Comparison of ENCODE assay signal across 9 mouse cellular contexts in the genomic region with DNA sequence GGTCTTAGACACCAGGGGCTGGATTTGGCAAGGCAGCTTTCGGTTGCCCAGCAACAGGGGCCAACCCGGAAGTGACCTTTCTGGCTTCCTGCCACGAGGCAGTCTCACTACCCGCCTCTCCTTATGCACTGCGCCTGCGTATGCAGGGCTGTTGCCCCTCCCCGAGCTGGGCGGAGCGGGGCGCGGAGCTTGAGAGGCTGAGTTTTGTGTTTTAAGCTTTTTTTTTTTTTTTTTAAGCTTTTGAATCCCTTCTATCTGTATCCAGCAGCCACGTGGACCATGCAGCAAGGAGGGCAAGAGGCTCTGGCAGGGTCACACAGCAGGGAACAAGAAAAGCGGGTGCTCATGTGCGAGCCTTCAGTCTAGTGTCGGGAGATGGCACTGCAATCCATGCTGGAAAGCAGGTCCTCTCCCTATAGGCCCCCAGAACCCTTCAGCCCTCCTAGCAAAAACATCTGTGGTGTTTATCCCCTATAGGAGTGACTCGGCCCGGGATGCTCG. TPM values are rescaled to one million over a fixed set of nuclear protein-coding genes. Genes with fewer than 3 reads are reported as not detected.
DNase-seq lines count a peak whose midpoint lies in the region; ATAC-seq lines count a peak whose summit lies in the region.
"Had no signal": no experiment of that assay in that cellular context is flagged by ENCODE, and none has a peak within 500 bp of the region (broad histone marks: within the 10 kb centered on the region; RNA-seq: fewer than 3 reads in every experiment).

No protein-coding gene starts in this region.

- WGBS in forebrain, embryonic 16.5 days = under 1% methylated on average over 18 of the region's 18 CpGs
- WGBS in neural tube, embryonic 14.5 days = 1% methylated on average over 18 of the region's 18 CpGs

- intact Hi-C loops in heart, postnatal 36 days (cut with DNase I) = no loop called here

- H3K9me3 ChIP-seq in forebrain, embryonic 16.5 days (ENCODE audit: control insufficient read depth, low read length) = no peaks in the 10 kb centered on the region
- H3K9me3 ChIP-seq in neural tube, embryonic 14.5 days (ENCODE audit: control insufficient read depth, low read length) = no peaks in the 10 kb centered on the region

- peaks cover 5% of the 10 kb centered on the region for H3K27me3 ChIP-seq in forebrain, embryonic 16.5 days (replicated peaks; ENCODE audit: control insufficient read depth, insufficient read depth, low read length)
- H3K27me3 ChIP-seq in neural tube, embryonic 14.5 days (ENCODE audit: control insufficient read depth, insufficient read depth, low read length) = no peaks in the 10 kb centered on the region

- peak; percentile 65 to 82 for DNase-seq in CD8-positive naive resting alpha-beta T cell, adult 2 months (ENCODE audit: low read depth in 2 of 2, low spot score in 2 of 2)
- DNase-seq in cerebellum, adult 11-12 months = peak; percentile 89
- DNase-seq in heart, postnatal 36 days = peak; percentile 89 to 91
- DNase-seq in layer of hippocampus, adult 18-20 months (ENCODE audit: low spot score in 2 of 2) = peak; percentile 75 to 87
- peak; percentile 90 to 94 for DNase-seq in lung, adult 18-20 months
- DNase-seq in testis, postnatal 10 days (ENCODE audit: low spot score) = peak; percentile 97

- peak; percentile 91 for ATAC-seq in forebrain, embryonic 16.5 days
- ATAC-seq in neural tube, embryonic 14.5 days (ENCODE audit: low read depth) = peak; percentile 91
- ATAC-seq: Patski had no signal

- peaks cover 6% of the 10 kb centered on the region for H3K4me1 ChIP-seq in forebrain, embryonic 16.5 days (replicated peaks; ENCODE audit: control insufficient read depth, insufficient read depth, low read length)
- H3K4me1 ChIP-seq in neural tube, embryonic 14.5 days (ENCODE audit: control insufficient read depth, insufficient read depth, low read length) = peaks cover 10% of the 10 kb centered on the region; the same call in 1 of the 2 replicates

- H3K4me2 ChIP-seq in forebrain, embryonic 16.5 days (ENCODE audit: low read length) = peak overlapping the region; percentile 51
- peak overlapping the region; percentile 61 for H3K4me2 ChIP-seq in neural tube, embryonic 14.5 days (ENCODE audit: low read depth, low read length)

- H3K36me3 ChIP-seq in forebrain, embryonic 16.5 days (ENCODE audit: control insufficient read depth, insufficient read depth) = no peaks in the 10 kb centered on the region
- no peaks in the 10 kb centered on the region for H3K36me3 ChIP-seq in neural tube, embryonic 14.5 days (ENCODE audit: control insufficient read depth, insufficient read depth, low read length)

- H3K9ac ChIP-seq in forebrain, embryonic 16.5 days (replicated peaks; ENCODE audit: low read depth, low read length) = peak overlapping the region; percentile 45
- peak overlapping the region; percentile 51 for H3K9ac ChIP-seq in neural tube, embryonic 14.5 days (replicated peaks; ENCODE audit: low read depth, low read length)

- peak overlapping the region; percentile 37 for H3K27ac ChIP-seq in forebrain, embryonic 16.5 days (ENCODE audit: low read length)
- H3K27ac ChIP-seq in neural tube, embryonic 14.5 days (ENCODE audit: low read depth, low read length) = peak overlapping the region; percentile 78

- H3K4me3 ChIP-seq in forebrain, embryonic 16.5 days (replicated peaks; ENCODE audit: low read length) = peak overlapping the region; percentile 40
- H3K4me3 ChIP-seq in neural tube, embryonic 14.5 days (ENCODE audit: low read depth, low read length) = peak overlapping the region; percentile 36

RNA-seq across cellular contexts. Expression of gene Mmel1, which starts 5.1 kb away (rescaled TPM):
- 0.11 and 0.21 TPM in 2 replicates for polyA plus RNA-seq in forebrain, embryonic 16.5 days (2015; fragmentation: Nextera tagmentation; extraction: Ambion mirVana)
- under 1 TPM; 0.22 to 0.33 TPM for total RNA-seq in heart, postnatal 36 days (2021)
- under 1 TPM; 0.20 to 0.25 TPM for total RNA-seq in layer of hippocampus, adult 18-20 months (2021)
- polyA plus RNA-seq in neural tube, embryonic 14.5 days (2014; fragmentation: Nextera tagmentation; extraction: Ambion mirVana) = 0.40 and 0.50 TPM in 2 replicates
- polyA plus RNA-seq: Patski had no signal

RNA-seq across cellular contexts. Expression of gene Ttc34, which starts 27.1 kb away (rescaled TPM):
- polyA plus RNA-seq in forebrain, embryonic 16.5 days (2015; fragmentation: Nextera tagmentation; extraction: Ambion mirVana) = 1.7 and 2.1 TPM in 2 replicates
- total RNA-seq in heart, postnatal 36 days (2021) = under 1 TPM in 1 of 2 experiments, not detected in 1; 0.14 TPM
- total RNA-seq in layer of hippocampus, adult 18-20 months (2021) = 1 to 10 TPM; 3.1 to 3.3 TPM
- 1.1 and 1.3 TPM in 2 replicates for polyA plus RNA-seq in neural tube, embryonic 14.5 days (2014; fragmentation: Nextera tagmentation; extraction: Ambion mirVana)
- polyA plus RNA-seq: Patski had no signal

RNA-seq across cellular contexts. Expression of gene Fam213b, which starts 34.6 kb away (rescaled TPM):
- 32.4 and 42.0 TPM in 2 replicates for polyA plus RNA-seq in forebrain, embryonic 16.5 days (2015; fragmentation: Nextera tagmentation; extraction: Ambion mirVana)
- 10 to 100 TPM; 80.9 to 83.5 TPM for total RNA-seq in heart, postnatal 36 days (2021)
- 10 to 100 TPM; 54.8 to 58.7 TPM for total RNA-seq in layer of hippocampus, adult 18-20 months (2021)
- 51.9 and 64.7 TPM in 2 replicates for polyA plus RNA-seq in neural tube, embryonic 14.5 days (2014; fragmentation: Nextera tagmentation; extraction: Ambion mirVana)

Comparison
In these comparisons a context has a peak if more than half of its experiments do, and no peak if none do; other contexts are left out.
1. Peak in every context shown above with its lines: DNase-seq, ATAC-seq, H3K4me3 ChIP-seq and H3K27ac ChIP-seq.